Mouse (Mus musculus): Measurements from ENCODE around the gene Zfp995.

DNA sequence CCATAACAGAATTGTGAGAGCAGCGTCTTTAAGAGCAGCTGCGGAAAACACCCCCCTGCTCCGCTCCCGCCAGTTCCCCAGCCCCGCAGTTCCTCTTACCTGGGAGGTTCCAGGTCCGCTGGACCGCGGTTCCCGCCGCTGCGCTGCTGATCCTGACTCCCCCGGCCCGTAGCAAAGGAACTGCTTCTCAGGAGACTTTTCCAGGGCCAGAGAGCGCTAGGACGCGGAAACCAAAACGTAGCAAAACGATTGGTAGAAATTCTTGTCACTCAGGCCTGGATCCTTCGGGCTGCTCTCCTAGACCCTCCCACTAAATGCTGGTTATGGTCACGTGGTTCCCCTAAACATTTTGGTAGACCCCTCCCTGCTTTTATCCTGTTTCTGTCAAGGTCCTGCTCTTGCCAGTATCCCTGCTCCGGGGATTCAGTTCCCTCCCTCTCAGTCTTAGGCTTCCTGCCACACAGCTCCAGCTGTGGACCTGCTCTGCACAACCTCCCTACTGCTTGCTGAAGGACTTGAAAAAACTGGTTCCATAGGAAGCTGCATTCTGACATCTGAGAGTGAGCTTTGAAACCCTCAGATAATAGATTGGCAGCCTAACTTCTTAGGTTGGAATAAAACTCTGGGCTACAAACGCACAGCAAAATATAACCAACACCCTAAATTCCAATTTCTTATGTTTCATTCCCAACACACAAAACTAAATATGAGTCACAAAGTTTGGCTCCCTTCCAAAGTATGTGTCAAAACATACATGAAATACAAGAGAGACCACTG, 64.0 kb downstream of the Zfp995 start, which contains the start of gene Zfp820:
- TF ChIP-seq CTCF (IDR thresholded peaks at IDR 0.05; ENCODE audit: insufficient read depth, low read depth, low read length) (no peak), POLR2A (IDR thresholded peaks at IDR 0.05; ENCODE audit: insufficient read depth, low read depth, low read length) (no peak)

Measured in olfactory bulb, adult 2 months (tissue).